Mouse (Mus musculus): ENCODE measurements around the gene Iqcd.
A peak's percentile ranks its signal among the peaks of the same experiment; 100 is the strongest.

Gene Iqcd

DNA sequence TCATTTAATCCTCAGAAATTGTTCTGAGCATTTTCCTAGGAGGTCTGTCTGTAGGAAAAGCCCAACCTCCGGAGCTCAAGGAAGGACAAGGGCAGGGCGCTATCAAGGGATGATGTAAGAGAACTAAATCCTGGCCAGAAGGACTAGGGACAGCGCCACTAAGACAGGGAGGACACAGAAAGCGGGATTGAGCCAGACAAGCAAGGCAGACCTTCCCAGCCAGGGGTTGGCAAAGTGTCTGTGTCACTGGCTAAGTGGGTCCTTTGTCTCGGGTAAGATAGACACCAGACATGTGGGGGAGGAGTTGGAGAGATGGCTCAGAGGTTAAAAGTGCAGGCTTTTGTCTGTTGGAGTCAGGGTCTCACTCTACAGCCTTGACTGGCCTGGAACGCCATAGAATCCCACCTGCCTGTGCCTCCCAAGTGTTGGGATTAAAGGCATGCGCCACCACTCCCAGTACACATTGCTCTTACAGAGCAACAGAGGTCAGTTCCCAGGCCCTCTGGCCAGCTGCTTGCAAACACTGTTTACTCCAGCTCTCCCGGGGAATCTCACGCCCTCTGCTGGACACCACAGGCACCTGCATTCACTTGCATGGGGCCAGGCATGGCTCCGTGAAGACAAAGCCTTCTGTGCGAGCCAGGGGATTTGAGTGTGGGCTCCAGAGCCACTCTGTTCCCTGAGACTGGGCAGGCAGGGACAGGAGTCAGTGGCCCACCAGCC is 12.3 kb downstream of the Iqcd start:
- no peak for ATAC-seq (ENCODE audit: insufficient number of reproducible peaks, low FRiP score, low TSS enrichment)

DNA sequence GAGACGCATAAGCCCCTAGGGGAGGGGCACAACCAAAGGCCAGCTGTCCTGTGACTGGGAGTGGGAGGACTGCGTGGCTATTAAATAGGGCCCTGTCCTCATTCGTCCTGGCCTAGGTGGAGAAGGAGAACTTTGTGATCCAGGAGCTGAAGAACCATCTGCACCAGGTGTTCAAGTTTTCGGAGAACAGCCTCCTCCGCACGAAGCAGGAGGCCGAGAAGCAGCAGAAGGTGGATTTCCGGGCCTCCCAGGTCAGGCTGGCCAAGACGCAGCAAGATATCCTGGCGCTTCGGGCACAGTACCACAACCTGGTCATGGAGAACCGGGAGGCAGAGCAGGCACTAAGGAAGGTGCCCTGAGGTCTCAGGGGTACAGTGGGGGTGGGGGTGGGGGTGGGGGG is 13.4 kb downstream of the Iqcd start:
- no peak for ATAC-seq (ENCODE audit: insufficient number of reproducible peaks, low FRiP score, low TSS enrichment)

DNA sequence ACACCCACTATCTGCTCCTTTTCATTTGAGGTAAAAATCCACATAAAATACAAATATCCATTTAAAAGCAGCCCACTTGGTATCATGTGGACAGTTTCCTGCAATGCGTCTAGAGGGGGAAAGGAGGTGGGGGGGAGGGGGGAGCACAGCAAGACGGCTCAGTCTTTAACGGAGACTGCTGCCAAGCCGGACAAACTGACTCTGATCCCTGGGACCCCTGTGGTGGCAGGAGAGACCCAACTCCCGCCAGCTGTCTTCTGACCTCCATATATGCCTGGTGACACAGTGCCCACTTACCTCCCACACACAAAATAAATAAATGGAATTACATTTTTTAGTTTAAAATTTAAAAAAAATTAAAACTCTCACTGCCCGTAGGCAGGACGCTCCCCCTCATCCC is 14.7 kb downstream of the Iqcd start:
- ATAC-seq (ENCODE audit: insufficient number of reproducible peaks, low FRiP score, low TSS enrichment), result no peak

DNA sequence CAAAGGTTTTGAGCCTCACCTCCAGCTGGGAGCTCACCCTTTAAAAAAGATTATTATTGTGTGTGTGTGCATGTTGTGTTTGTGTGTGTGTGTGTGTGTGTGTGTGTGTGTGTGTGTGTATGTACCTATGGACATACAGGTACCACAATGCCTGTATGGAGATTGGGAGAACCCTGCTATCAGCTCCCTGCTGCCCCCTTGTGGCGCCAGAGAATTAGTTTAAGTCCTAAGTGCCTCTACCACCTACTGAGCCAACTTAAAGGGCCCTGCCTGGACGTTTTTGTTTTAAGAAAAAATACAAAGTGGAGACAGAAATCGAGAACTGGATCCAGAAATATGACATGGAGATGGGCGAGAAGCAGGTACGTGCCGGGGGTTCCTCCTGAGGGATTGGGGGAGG is 16.0 kb downstream of the Iqcd start:
- ATAC-seq (ENCODE audit: insufficient number of reproducible peaks, low FRiP score, low TSS enrichment), result no peak

DNA sequence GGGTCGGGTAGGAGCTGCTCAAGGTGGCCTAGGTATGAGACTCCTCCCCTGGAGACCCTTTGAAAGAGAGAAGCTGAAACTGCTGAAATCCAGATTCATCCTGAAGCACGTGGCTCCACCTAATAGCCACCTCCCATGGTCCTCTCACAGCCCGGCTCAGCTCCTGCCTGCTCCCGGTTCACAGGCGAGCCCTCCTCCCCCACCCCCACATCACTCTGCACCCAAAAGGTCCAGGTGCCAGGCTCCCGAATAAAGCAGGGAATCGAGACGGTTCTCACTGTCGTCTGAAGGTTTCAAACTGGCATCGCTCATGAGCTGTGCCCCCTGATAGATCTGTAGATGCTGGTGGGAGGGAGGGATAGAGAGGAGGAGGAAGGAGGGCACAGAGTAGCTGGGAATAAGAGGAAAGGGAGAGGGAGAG is 16.4 kb downstream of the Iqcd start:
- no peak for ATAC-seq (ENCODE audit: insufficient number of reproducible peaks, low FRiP score, low TSS enrichment)

DNA sequence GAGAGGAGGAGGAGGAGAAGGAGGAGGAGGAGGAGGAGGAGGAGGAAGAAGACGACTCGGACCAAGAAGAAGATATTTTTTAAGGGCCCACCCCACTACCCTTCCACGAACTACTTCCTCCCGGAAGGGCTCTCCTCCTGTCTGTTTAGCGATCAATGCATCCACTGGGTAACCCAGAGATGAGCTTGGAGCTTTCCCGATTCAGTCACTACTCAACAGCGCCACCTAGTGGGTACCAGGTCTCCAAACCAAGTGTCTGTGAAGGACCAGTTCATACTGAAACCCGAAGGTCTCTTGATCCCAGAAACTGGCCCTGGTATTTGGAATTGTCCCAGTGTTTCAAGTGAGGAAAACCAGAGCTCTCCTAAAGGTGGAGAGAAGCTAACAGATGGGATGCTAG is 16.9 kb downstream of the Iqcd start:
- peak; percentile 53 for ATAC-seq (ENCODE audit: insufficient number of reproducible peaks, low FRiP score, low TSS enrichment)

DNA sequence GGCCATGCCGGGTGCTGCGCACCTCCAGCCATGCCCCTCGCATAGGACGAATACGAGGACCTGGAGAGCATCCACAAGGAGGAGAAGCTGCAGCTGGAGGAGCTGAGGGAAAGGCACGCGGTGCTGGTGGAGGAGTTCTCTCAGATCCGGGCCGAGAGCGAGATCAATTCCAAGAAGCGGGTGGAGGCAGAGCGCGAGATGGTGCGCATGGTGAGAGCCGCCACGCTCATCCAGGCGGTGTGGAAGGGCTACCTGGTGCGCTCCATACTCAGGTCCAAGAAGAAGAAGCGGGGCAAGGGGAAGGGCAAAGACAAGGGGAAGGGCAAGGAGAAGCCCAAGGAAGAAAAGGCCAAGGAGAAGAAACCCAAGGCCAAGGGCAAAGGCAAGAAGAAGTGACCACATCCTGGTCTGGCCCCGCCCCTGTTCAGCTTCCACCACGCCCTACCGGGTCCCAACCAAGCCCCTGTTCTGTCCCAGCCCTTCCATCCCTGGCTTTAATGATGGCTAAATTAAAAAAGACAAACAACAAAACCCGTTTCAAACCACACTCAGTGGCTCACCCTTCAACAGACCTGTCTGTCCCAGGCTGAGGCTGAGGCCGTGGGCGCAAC is 17.9 kb downstream of the Iqcd start:
- no peak for ATAC-seq (ENCODE audit: insufficient number of reproducible peaks, low FRiP score, low TSS enrichment)

DNA sequence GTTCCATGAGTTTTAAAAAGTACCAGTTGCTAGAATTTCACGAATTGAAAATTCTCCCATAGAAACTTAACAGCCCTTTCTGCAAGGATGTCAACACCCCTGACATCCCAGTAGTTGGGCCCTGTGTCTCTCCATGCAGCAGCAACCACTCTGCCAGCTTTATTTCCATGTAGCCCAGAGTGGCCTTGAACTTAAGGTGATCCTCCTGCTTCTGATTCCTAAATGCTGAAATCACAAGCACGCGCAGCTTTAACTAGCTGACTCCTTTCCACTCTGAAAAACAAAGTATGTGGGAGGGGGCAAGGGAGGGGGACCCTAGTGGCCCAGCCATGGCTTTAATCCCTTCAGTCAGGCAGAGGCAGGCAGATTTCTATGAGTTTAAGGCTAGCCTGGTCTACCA is 18.5 kb downstream of the Iqcd start:
- ATAC-seq (ENCODE audit: insufficient number of reproducible peaks, low FRiP score, low TSS enrichment), result no peak

DNA sequence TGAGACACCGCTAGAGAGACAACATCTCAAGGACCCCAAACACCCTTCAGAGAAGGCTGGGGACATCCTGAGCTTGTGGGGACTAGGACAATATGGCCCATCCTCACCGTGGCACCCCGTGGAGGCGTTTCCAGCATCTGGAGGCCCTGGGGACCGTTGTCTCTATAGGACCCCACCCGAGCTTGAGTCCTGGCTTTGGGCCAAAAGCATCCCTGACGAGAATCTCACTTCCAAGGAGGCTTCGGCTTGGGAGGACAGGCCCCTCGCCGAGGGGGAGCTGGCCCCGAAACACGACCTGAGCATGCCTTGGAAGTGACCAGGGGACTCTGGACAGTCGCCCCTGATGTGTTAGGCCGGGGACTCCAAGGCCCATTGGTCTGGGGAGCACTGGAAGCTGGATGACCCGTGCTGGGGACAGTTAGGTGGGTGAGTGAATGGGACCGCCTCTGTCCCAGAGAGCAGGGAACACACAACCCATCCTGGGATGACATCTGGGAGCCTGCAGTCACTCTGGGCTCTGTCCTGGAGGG is 20.5 kb downstream of the Iqcd start:
- no peak for ATAC-seq (ENCODE audit: insufficient number of reproducible peaks, low FRiP score, low TSS enrichment)

DNA sequence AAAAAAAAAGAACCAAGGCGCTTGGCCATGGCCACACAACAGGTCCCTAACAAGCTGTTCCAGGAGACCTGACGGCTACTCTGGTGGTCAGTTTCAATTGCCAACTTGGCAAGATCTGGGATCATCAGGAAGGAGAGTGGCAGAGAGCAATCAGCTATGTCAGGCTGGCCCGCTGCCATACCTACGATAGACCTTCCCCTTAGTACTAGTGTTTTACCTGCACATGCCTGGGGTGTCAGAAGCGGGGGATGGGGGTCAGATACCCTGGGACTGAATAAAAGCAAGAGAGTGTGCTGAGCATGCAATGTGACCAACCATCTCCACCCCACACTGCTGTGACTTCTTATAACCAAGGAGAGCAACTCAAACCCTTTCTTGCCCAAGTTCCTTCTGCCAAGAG is 22.1 kb downstream of the Iqcd start:
- no peak for ATAC-seq (ENCODE audit: insufficient number of reproducible peaks, low FRiP score, low TSS enrichment)

DNA sequence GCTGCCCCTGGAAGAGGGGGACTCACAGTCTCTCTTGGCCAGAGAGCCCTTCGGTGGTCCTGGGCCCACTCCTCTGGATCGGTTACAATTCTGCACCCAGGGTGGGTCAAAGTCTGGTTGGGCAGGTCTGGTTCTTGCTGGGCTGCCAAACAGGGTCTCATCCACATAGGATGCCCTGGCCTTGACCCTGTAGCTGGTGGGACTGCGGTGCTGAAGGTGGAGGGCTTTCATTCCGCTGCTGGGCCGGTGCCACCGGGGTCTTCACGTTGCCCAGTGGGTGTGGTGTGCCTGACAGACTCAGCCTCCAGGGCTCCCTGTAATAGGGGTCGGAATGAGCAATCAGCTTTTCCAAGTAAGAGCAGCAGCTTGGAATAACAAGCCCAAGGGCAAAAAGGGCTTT is 22.6 kb downstream of the Iqcd start:
- ATAC-seq (ENCODE audit: insufficient number of reproducible peaks, low FRiP score, low TSS enrichment), result no peak

DNA sequence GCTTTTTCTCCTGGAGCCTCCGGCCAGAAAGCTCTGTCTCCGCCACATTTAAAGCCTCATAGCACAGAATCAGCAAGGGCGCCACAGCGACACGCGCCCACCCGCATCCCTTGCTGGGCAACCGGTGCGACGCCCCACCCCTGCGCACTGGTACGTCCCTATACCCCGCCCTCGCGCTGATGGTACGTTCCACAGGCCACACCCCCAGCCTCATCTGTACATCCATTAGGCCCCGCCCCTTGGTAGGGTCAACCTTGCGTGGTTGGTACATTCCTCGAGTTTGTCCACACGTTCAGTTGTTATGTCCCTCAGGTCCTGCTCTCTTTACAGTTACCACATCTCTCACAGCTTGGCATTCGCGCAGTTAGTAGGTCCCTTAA is 23.6 kb downstream of the Iqcd start, which contains the start of the genes Rita1 and Ddx54:
TSS of gene Rita1 (minus strand) at position 148 of the 380 bp plus-strand sequence.
TSS of gene Ddx54 (plus strand) at position 298 of the 380 bp plus-strand sequence.
- ATAC-seq (ENCODE audit: insufficient number of reproducible peaks, low FRiP score, low TSS enrichment), result peak; percentile 72

DNA sequence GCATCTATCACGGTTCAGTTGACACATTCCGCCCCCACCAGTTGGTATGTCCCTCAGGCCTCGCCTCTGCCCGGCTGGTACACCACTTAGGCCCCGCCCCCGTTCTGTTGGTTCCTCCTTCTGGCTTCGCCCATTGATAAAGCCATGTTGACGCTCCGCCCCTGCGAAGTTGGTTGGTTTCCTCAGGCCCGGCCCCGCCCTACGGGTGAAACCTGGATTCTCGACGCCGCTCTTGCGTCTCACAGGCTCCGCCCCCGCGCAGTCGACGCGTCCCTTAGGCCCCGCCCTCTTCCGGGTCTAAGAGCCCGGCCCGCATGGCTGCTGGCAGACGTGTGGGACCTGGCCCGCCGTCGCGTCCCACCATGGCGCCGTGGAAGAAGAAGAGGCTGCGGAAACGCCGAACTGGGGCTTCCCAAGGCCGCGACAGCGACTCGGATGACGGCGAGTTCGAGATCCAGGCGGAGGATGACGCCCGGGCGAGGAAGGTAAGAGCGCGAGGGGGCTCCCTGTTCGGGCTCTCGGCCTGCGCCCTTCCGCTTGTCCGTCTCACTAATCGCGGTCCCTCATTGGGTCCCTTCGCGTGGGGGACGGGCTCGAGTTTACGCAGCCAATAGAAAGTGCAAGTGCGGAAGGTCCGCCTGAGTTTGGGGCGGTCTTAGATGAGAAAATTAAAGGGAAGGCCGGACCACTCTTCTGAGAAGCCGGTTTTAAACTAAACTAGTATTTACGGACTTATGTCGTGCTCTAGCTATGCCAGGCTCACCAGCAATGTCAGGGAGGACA is 24.2 kb downstream of the Iqcd start:
- ATAC-seq (ENCODE audit: insufficient number of reproducible peaks, low FRiP score, low TSS enrichment), result peak; percentile 86

DNA sequence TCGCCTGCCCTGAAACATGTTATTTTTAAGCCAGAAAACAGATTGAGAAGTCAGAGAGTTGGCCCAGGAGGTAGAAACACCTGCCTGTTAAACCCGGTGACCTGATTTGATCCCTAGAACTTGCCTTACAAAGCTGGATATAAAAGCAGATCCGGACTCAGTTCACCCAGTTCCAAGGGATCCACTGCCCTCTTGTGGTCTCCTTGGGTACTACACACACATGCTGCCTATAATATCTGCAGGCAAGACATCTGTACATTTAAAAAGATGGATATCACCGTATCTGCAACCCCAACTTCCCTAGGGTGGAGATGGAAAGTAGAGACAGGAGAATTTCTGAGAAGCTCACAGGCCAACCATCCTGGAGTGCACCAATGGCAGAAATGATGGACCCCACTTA is 27.1 kb downstream of the Iqcd start:
- no peak for ATAC-seq (ENCODE audit: insufficient number of reproducible peaks, low FRiP score, low TSS enrichment)

DNA sequence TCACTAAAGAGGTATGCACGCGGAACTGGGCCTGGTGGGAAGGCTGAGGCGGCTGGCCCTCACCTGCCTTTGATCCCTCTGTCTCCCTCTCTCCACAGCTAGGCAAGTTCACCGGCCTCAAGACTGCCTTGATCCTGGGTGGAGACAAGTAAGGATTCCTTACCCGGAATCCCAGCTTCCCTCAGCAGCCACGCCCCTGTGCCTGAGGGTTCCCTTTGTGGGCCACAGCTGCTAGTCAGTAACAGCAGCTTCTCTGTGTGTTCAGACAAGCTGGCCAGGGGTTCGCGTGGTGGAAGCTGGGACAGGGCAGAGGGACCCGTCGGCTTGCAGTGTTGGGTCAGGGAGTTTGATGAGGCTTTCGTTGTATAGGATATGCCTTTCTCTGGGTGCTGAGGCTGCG is 30.0 kb downstream of the Iqcd start:
- no peak for ATAC-seq (ENCODE audit: insufficient number of reproducible peaks, low FRiP score, low TSS enrichment)

DNA sequence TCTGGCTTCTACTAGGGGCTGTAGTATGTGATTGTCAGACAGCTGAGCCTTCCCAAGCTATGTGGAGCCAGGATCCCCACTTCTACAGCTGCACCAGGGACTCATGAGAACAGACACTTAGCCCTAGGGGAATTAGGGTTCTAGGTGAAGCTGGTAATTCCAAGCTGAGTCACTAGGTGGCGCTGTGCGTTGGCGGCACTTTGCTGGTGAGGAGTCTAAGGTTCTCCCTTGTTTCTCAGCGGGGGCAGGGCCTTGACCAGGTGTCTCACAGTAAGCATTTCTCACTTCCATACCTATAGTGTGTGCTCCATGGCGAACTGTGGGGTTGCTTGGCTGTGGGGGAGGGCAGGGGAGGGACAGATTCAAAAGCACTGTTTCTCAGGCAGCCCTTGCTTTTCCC is 30.4 kb downstream of the Iqcd start:
- peak; percentile 45; the same call in 1 of the 2 replicates for ATAC-seq (ENCODE audit: insufficient number of reproducible peaks, low FRiP score, low TSS enrichment)

DNA sequence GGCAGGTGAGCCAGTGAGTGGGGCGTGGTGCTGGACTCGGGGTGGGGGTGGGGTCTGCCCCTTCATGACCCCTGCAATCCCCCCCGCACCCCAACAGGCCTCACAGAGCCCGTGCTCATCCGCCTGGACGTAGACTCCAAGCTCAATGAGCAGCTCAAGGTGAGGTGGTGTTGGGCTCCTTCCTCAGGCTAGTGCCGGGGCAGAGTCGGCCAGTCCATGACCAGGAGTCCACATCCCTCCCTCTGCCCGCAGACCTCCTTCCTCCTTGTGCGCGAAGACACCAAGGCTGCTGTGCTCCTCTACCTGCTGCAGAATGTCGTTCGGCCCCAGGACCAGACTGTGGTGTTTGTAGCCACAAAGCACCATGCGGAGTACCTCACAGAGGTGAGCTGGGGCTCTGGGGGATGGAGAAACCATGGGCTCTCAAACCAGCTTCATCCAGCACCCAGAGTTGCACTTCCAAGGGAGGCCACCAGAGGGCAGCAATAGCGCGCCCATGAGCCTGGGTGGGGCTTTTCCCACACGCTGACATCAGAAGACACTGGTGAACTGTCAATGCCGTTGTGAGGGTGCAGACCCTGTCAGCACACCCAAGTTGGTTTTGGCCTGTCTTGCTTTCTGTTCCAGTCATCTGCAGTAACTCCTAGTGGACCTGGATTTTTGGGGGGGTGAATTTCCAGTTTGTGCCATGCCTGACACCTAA is 31.7 kb downstream of the Iqcd start:
- ATAC-seq (ENCODE audit: insufficient number of reproducible peaks, low FRiP score, low TSS enrichment), result no peak

DNA sequence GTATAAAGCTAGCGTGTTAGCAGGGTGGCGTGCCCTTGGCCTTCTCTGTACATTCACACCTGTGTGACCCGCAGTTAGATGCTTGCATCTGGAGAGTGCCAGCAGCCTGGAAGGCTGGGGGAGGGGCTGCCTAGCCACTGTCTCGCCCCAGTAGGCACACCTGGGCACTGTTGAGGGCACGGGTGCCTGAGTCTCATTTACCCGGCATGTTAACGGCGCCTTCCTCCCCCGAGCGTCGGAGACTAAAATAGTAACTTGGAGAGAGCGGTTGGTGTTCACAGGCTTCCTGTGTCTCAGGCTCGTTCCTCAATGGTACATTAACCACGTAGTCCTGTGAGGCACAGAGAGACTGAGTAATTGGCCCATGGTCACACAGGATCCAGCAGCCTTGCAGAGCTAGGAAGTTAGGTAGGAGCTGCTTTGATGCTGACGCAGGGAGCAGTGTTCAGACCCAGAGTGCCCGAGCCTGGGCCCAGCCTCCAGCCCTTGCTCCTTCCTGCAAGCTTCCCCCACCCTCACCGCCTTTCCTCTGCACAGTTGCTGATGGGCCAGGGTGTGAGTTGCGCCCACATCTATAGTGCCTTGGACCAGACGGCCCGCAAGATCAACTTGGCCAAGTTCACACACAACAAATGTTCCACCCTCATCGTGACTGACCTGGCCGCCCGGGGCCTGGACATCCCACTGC is 32.4 kb downstream of the Iqcd start:
- ATAC-seq (ENCODE audit: insufficient number of reproducible peaks, low FRiP score, low TSS enrichment), result no peak

DNA sequence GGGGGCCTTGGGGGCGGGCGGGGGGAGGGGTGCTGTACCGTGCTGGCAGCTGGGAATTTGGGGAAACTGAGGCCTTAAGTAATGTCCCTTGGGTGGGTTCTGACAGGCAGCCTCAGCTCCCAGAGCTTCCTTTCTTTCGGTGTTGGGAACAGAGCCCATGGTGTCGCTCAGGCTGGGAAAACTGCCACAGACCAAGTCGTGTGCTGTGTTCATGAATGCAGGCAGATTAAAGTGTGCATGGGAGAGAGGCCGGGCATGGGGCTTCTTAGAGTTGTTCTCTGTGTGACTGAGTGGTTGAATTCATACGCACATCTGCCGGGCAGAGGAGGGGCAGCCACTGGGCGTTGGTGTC is 33.0 kb downstream of the Iqcd start:
- no peak for ATAC-seq (ENCODE audit: insufficient number of reproducible peaks, low FRiP score, low TSS enrichment)

DNA sequence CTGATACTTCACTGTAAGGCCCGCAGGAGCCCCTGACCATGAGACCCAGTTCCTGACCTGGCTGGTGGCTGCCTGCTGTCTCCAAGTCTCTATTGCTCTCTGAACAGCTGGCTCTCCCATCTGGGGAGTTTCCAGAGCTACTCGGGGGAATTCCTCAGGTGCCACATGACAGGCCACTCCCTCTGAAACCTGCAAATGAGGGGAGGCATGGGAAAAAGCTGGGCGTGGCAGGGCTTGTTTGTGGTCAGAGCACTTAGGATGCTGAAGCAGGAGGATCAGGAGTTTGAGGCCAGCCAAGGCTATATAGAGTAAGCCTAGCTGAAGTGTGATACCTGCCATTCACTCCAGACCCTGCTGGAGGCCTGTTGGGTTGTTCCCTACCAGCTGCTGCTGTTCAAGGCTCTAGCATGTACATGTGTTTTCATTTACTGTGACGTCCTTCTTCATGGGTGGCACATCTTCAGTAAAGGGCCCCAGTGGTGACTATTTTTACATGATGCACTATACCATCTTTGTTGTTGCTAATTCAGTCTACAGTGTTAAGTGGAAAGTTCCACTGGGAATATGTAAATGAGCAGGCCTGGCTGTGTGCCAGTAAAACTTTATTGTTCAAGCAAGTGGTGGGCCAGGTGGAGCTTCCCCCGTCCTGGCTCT is 33.5 kb downstream of the Iqcd start:
- no peak for ATAC-seq (ENCODE audit: insufficient number of reproducible peaks, low FRiP score, low TSS enrichment)

Measured in cerebellum, adult (tissue).